ENCODE assay signal across 23 mouse cellular contexts in genomic region chr1:126824841-126825240, GRCm38 (mm10). TPM values are rescaled to one million over a fixed set of nuclear protein-coding genes. Genes with fewer than 3 reads are reported as not detected.
DNase-seq lines count a peak whose midpoint lies in the region; ATAC-seq and TF ChIP-seq lines count a peak whose summit lies in the region.
"Had no signal": no experiment of that assay in that cellular context is flagged by ENCODE, and none has a peak within 500 bp of the region (broad histone marks: within the 10 kb centered on the region; RNA-seq: fewer than 3 reads in every experiment).

No protein-coding gene starts in this region.

- no peak overlapping the region for H3K4me2 ChIP-seq in heart, postnatal 0 days (ENCODE audit: low read depth, low read length)
- H3K4me2 ChIP-seq in liver, embryonic 15.5 days, result no peak overlapping the region
- H3K4me2 ChIP-seq: heart, embryonic 15.5 days; hindbrain, embryonic 12.5 days; limb, embryonic 12.5 days; midbrain, embryonic 13.5 days; neural tube, embryonic 12.5 days had no signal

- TF ChIP-seq EP300 in heart, postnatal 0 days (IDR thresholded peaks at IDR 0.05; ENCODE audit: low read depth), result no peak

- no peaks in the 10 kb centered on the region for H3K9me3 ChIP-seq in heart, postnatal 0 days (replicated peaks; ENCODE audit: control insufficient read depth, low read length)
- H3K9me3 ChIP-seq in heart, embryonic 10.5 days, result no peaks in the 10 kb centered on the region
- no peaks in the 10 kb centered on the region for H3K9me3 ChIP-seq in liver, embryonic 15.5 days (replicated peaks)
- H3K9me3 ChIP-seq: heart, embryonic 15.5 days; hindbrain, embryonic 12.5 days; limb, embryonic 12.5 days; midbrain, embryonic 13.5 days; neural tube, embryonic 12.5 days had no signal

- no peaks in the 10 kb centered on the region for H3K27me3 ChIP-seq in heart, postnatal 0 days (ENCODE audit: control insufficient read depth, insufficient read depth, low read length)
- peaks cover 14% of the 10 kb centered on the region; the same call in 1 of the 2 replicates for H3K27me3 ChIP-seq in heart, embryonic 10.5 days (ENCODE audit: insufficient read depth, poor library complexity, severe bottlenecking)
- peaks cover 9% of the 10 kb centered on the region for H3K27me3 ChIP-seq in liver, embryonic 15.5 days
- H3K27me3 ChIP-seq: heart, embryonic 15.5 days; neural tube, embryonic 12.5 days had no signal

- H3K4me1 ChIP-seq in heart, postnatal 0 days (ENCODE audit: control insufficient read depth, insufficient read depth), result peaks cover 12% of the 10 kb centered on the region; the same call in 1 of the 2 replicates
- H3K4me1 ChIP-seq in heart, embryonic 10.5 days, result peaks cover 6% of the 10 kb centered on the region; the same call in 1 of the 2 replicates
- H3K4me1 ChIP-seq in liver, embryonic 15.5 days (replicated peaks), result peaks cover under 1% of the 10 kb centered on the region; the same call in 1 of the 2 replicates

- ATAC-seq in heart, postnatal 0 days (ENCODE audit: insufficient read depth, low read depth), result peak; percentile 6; the same call in 1 of the 2 replicates
- peak; percentile 76 for ATAC-seq in common myeloid progenitor, adult 5-6 weeks (replicated peaks; ENCODE audit: low read depth, poor library complexity, severe bottlenecking)
- ATAC-seq in liver, embryonic 15.5 days (ENCODE audit: insufficient read depth), result 0 out of 2 replicates have a peak, but pooled peaks have one; percentile 28
- ATAC-seq: activated CD4-positive, CD25-positive, alpha-beta regulatory T cell, adult 4 months; midbrain, embryonic 13.5 days had no signal

- DNase-seq in adrenal gland, postnatal 14 days, result peak; percentile 10
- DNase-seq in adrenal gland, adult 18-20 months (ENCODE audit: low spot score in 2 of 2), result no peak
- no peak for DNase-seq in heart, postnatal 0 days (ENCODE audit: low spot score)
- DNase-seq in heart, embryonic 10.5 days (ENCODE audit: low spot score), result no peak
- no peak for DNase-seq in natural killer cell, adult 2 months (ENCODE audit: low spot score in 2 of 2)
- no peak for DNase-seq in layer of hippocampus, postnatal 14 days (ENCODE audit: low spot score in 2 of 2)
- DNase-seq: adrenal gland, postnatal 25 days; cerebellum, adult 9-10 months; gastrocnemius, adult 2 months; kidney, adult 11 months; layer of hippocampus, adult 9-11 months; lung, adult 18-20 months; lung, postnatal 10 days; right cerebral cortex, postnatal 14 days; thymus, postnatal 14 days had no signal

- H3K36me3 ChIP-seq in heart, postnatal 0 days (replicated peaks; ENCODE audit: control insufficient read depth, insufficient read depth, low read length), result no peaks in the 10 kb centered on the region
- no peaks in the 10 kb centered on the region for H3K36me3 ChIP-seq in heart, embryonic 10.5 days
- no peaks in the 10 kb centered on the region for H3K36me3 ChIP-seq in liver, embryonic 15.5 days (replicated peaks)
- H3K36me3 ChIP-seq: heart, embryonic 15.5 days; hindbrain, embryonic 12.5 days; limb, embryonic 12.5 days; midbrain, embryonic 13.5 days; neural tube, embryonic 12.5 days had no signal

- H3K9ac ChIP-seq in heart, postnatal 0 days (replicated peaks; ENCODE audit: low read depth, low read length), result no peak overlapping the region
- H3K9ac ChIP-seq in liver, embryonic 15.5 days, result no peak overlapping the region
- H3K9ac ChIP-seq: heart, embryonic 15.5 days; hindbrain, embryonic 12.5 days; limb, embryonic 12.5 days; midbrain, embryonic 13.5 days; neural tube, embryonic 12.5 days had no signal

- TF ChIP-seq CTCF in heart, postnatal 0 days (IDR thresholded peaks at IDR 0.05; ENCODE audit: low read depth), result no peak

- H3K27ac ChIP-seq in heart, postnatal 0 days (ENCODE audit: low read depth), result 0 out of 2 replicates have a peak overlapping the region, but pooled peaks have one; percentile 34
- H3K27ac ChIP-seq in heart, embryonic 10.5 days, result no peak overlapping the region
- no peak overlapping the region for H3K27ac ChIP-seq in liver, embryonic 15.5 days (replicated peaks)
- H3K27ac ChIP-seq: gastrocnemius, adult 2 months; heart, embryonic 15.5 days; hindbrain, embryonic 12.5 days; limb, embryonic 12.5 days; midbrain, embryonic 13.5 days; neural tube, embryonic 12.5 days had no signal

- no peak overlapping the region for H3K4me3 ChIP-seq in heart, postnatal 0 days (ENCODE audit: low read depth, low read length)
- no peak overlapping the region for H3K4me3 ChIP-seq in heart, embryonic 10.5 days
- H3K4me3 ChIP-seq in liver, embryonic 15.5 days (replicated peaks), result no peak overlapping the region
- H3K4me3 ChIP-seq: gastrocnemius, adult 2 months; heart, embryonic 15.5 days; hindbrain, embryonic 12.5 days; limb, embryonic 12.5 days; midbrain, embryonic 13.5 days; neural tube, embryonic 12.5 days had no signal

- WGBS in heart, postnatal 0 days, result 30% methylated on average over 3 of the region's 3 CpGs
- 25% methylated on average over 3 of the region's 3 CpGs for WGBS in heart, embryonic 10.5 days
- 19% methylated on average over 3 of the region's 3 CpGs for WGBS in liver, embryonic 15.5 days (ENCODE audit: insufficient replicate concordance)

RNA-seq across cellular contexts. Expression of gene Nckap5, which starts 5.8 kb away (rescaled TPM):
- 24.4 and 39.6 TPM in 2 replicates for total RNA-seq in adrenal gland, postnatal 14 days (2021)
- total RNA-seq in adrenal gland, adult 18-20 months (2021), result 10 to 100 TPM; 25.8 to 55.1 TPM
- 4.9 and 14.5 TPM in 2 replicates for total RNA-seq in heart, postnatal 0 days (2014; rRNA removed; ENCODE audit: low replicate concordance)
- polyA plus RNA-seq in heart, postnatal 0 days (2015; fragmentation: Nextera tagmentation; extraction: Ambion mirVana), result 4.5 and 4.6 TPM in 2 replicates
- polyA plus RNA-seq in heart, embryonic 10.5 days (2016; fragmentation: Nextera tagmentation; extraction: Ambion mirVana), result 2.2 and 2.3 TPM in 2 replicates
- not detected in 2 replicates for total RNA-seq in common myeloid progenitor, adult 5-6 weeks (2017)
- 0.99 and 1.6 TPM in 2 replicates for polyA plus RNA-seq in liver, embryonic 15.5 days (2015; fragmentation: Nextera tagmentation; extraction: Ambion mirVana)
- 10 to 100 TPM; 14.8 to 19.8 TPM for total RNA-seq in layer of hippocampus, postnatal 14 days (2021)

Comparison
In these comparisons a context has a peak if more than half of its experiments do, and no peak if none do; other contexts are left out.
1. ATAC-seq: peak in every context shown above with its lines; median percentile 76 in common myeloid progenitor, adult 5-6 weeks; 28 in liver, embryonic 15.5 days; 6 in heart, postnatal 0 days.